Mouse (Mus musculus) neural tube, embryonic 14.5 days (tissue): ENCODE results near the gene Phf7. TPM values are rescaled to one million over a fixed set of nuclear protein-coding genes. Genes with fewer than 3 reads are reported as not detected.

Experiments used
- ATAC-seq: fragments of 200-750 bp; cut with Nextera tagmentation; 2 replicates; pipeline ENCODE4 v1.8.0; 2017; ENCODE audit warnings: low read depth, mild to moderate bottlenecking, moderate TSS enrichment, moderate library complexity
- H3K27ac ChIP-seq: fragments of 300-500 bp; sonication (generic); 2 replicates; pipeline ENCODE4 v1.5.1; 2014; ENCODE audit warnings: low read depth, mild to moderate bottlenecking, control low read depth, low read length, moderate library complexity, mixed read lengths
- H3K27me3 ChIP-seq: fragments of 300-500 bp; sonication (generic); 2 replicates; pipeline ENCODE4 v1.6.1; 2014; ENCODE audit warnings: low read length; ENCODE audit not compliant: control insufficient read depth, insufficient read depth
- H3K36me3 ChIP-seq: fragments of 300-500 bp; sonication (generic); 2 replicates; pipeline ENCODE4 v1.6.1; 2014; ENCODE audit warnings: low read length, mixed read lengths; ENCODE audit not compliant: control insufficient read depth, insufficient read depth
- H3K4me1 ChIP-seq: fragments of 300-500 bp; sonication (generic); 2 replicates; pipeline ENCODE4 v1.6.1; 2014; ENCODE audit warnings: low read length; ENCODE audit not compliant: control insufficient read depth, insufficient read depth
- H3K4me2 ChIP-seq: fragments of 300-500 bp; sonication (generic); 2 replicates; pipeline ENCODE4 v1.6.1; 2014; ENCODE audit warnings: mild to moderate bottlenecking, low read depth, low read length, control low read depth
- H3K4me3 ChIP-seq: fragments of 300-500 bp; sonication (generic); 2 replicates; pipeline ENCODE4 v1.5.1; 2014; ENCODE audit warnings: low read depth, low read length, control low read depth, mixed read lengths
- H3K9ac ChIP-seq: fragments of 300-500 bp; sonication (generic); replicated peaks from 2 replicates; pipeline ENCODE4 v1.6.1; 2014; ENCODE audit warnings: low read depth, mild to moderate bottlenecking, control low read depth, low read length, mixed read lengths
- H3K9me3 ChIP-seq: fragments of 300-500 bp; sonication (generic); 2 replicates; pipeline ENCODE4 v1.6.1; 2016; ENCODE audit warnings: low read length; ENCODE audit not compliant: control insufficient read depth
- WGBS: fragments of 180-500 bp; shearing (Covaris S2); extraction: QIAGEN DNeasy Blood & Tissue Kit; methylation state at CpG from one replicate; pipeline ENCODE4 v1.1.7; 2014; 5-methylcytosine and 5-hydroxymethylcytosine counted together
- polyA plus RNA-seq: library from polyadenylated mRNA; unstranded; fragments of >200 nt; fragmentation: Nextera tagmentation; extraction: Ambion mirVana; gene quantifications from 2 replicates; pipeline ENCODE4 v1.2.1, GENCODE M21; 2014

Gene Phf7
- 11.8 TPM in 2 replicates for polyA plus RNA-seq

DNA sequence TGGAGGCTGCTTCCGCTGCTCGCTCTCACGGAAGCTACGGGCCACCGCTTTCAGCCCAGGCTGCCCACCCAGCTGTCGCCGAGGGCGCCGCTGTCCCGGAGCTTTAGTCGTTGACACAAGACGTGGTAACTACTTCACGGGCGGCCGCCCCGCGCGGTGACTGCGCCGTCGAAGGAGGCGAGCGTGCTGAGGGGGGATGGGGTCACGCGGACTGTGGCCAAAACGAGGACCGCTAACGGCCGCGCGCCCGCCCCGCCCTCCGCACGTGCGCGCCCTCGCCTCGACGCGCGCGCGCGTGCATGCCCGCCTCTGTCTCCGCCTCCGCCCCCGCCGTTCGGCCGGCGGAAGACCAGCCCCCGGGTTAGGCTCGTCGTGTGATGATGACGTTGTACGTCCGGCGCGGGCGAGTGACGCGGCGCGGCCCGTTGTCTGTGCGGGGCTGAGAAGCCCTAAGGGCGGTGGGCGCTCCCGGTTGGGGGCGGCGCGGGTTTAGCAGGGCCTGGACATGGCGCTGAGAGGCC, at the start of gene Phf7, which contains the start of gene Bap1:
TSS of gene Phf7 (minus strand) at position 234 of the 521 bp plus-strand sequence.
TSS of gene Bap1 (plus strand) at position 367 of the 521 bp plus-strand sequence.
- Histone ChIP-seq H3K9me3 (no peaks in the 10 kb centered on the region), H3K36me3 (peaks cover 27% of the 10 kb centered on the region), H3K4me1 (peaks cover 12% of the 10 kb centered on the region; the same call in 1 of the 2 replicates), H3K27ac (peak within 1 kb of the TSS; percentile 88), H3K4me2 (peak within 1 kb of the TSS; percentile 72), H3K27me3 (no peaks in the 10 kb centered on the region), H3K9ac (peak within 1 kb of the TSS; percentile 83), H3K4me3 (peak within 1 kb of the TSS; percentile 64)
- WGBS = under 1% methylated on average over 47 of the region's 75 CpGs
- peak; percentile 93 for ATAC-seq

DNA sequence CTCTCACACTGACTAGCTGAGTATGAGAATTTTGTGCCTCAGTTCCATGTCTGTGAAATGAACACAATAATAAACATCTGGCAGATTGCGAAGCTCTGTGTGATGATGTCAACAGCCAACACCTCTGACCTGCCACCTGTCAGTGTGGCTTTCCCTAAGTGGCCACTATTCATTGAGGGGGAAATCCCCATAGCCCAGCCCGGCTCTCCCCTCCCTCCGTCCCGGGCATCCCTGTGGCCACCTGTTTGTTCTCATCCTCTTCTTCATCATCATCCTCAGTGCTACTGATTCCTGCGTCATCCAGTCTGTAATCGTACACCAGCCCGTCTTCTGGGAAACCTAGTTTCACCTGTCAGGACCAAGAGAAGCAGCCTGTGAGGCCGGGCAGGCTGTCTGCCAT, 34.6 kb upstream of the Phf7 start:
- Histone ChIP-seq H3K36me3 (no peaks in the 10 kb centered on the region), H3K4me2 (no peak overlapping the region), H3K27me3 (no peaks in the 10 kb centered on the region), H3K27ac (no peak overlapping the region), H3K9me3 (no peaks in the 10 kb centered on the region), H3K9ac (no peak overlapping the region), H3K4me1 (no peaks in the 10 kb centered on the region), H3K4me3 (no peak overlapping the region)
- 90% methylated on average over 8 of the region's 8 CpGs for WGBS
- ATAC-seq = no peak

DNA sequence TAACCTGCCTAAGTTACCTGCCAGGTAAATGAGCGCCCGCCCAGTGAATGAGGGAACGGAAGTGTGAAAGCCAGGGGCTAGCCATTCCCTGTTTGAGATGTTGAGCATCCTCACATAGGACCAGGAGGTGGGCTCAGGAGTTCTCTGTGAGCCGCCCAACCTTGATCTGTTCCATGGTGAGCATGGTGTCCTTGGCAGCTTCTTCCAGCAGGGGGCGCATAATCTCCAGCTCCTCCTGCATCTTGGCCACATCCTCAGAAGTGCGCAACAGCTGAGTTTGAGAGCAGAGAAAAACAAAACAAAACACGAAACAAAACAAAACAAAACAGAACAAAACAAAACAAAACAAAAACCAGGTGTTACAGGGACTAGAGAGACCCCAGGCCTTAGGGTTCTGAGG, 21.0 kb upstream of the Phf7 start:
- Histone ChIP-seq H3K27ac (no peak overlapping the region), H3K9me3 (no peaks in the 10 kb centered on the region), H3K9ac (no peak overlapping the region), H3K36me3 (no peaks in the 10 kb centered on the region), H3K4me3 (no peak overlapping the region), H3K27me3 (no peaks in the 10 kb centered on the region), H3K4me1 (peaks cover 19% of the 10 kb centered on the region), H3K4me2 (no peak overlapping the region)
- ATAC-seq = no peak
- WGBS = 18% methylated on average over 7 of the region's 7 CpGs

GRCm38 (mm10) chr14:31271121-31271520, 20.0 kb upstream of the Phf7 start:
- H3K4me2 ChIP-seq = no peak overlapping the region
- H3K36me3 ChIP-seq = no peaks in the 10 kb centered on the region
- H3K27me3 ChIP-seq = no peaks in the 10 kb centered on the region
- ATAC-seq = no peak
- no peak overlapping the region for H3K4me3 ChIP-seq
- 93% methylated on average over 6 of the region's 6 CpGs for WGBS
- no peak overlapping the region for H3K9ac ChIP-seq
- no peak overlapping the region for H3K27ac ChIP-seq
- H3K4me1 ChIP-seq = peaks cover 19% of the 10 kb centered on the region
- no peaks in the 10 kb centered on the region for H3K9me3 ChIP-seq

DNA sequence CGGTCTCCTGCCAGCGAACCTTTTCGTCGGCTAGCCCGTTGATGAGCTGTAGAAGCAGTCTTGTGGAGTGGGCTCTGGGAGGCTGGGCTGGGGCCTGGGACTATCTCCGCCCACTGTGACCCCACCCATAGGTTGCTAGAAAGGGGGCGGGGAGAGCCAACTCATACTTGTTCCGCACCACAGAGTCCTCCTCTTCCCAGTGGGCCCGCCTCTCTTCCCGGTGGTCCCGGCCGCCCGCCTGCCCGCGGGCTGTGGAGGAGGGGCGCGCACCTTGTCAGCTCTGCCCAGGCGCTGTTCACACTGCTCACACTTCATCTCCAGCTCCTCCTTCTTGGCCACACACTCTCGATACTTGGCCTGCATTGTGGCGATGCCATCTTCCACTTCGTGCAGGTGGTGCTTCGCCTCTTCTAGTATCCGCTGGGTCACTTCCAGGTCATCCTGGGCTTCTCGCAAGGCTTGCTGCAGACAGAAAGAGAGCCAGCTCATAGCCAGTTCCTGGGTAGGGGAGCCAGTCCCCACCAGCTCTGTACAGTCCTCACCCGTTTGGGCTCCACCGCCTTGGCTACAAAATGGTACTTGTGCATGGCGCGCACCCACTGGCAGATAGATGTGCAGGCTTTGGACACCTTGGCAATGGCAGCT, 18.5 kb upstream of the Phf7 start:
- H3K4me3 ChIP-seq = peak overlapping the region; percentile 12; the same call in 1 of the 2 replicates
- H3K27ac ChIP-seq = peak overlapping the region; percentile 34; the same call in 1 of the 2 replicates
- peak; percentile 50; the same call in 1 of the 2 replicates for ATAC-seq
- H3K27me3 ChIP-seq = no peaks in the 10 kb centered on the region
- H3K4me1 ChIP-seq = peaks cover 19% of the 10 kb centered on the region
- peak overlapping the region; percentile 41 for H3K4me2 ChIP-seq
- H3K9me3 ChIP-seq = no peaks in the 10 kb centered on the region
- WGBS = 18% methylated on average over 26 of the region's 28 CpGs
- H3K9ac ChIP-seq = peak overlapping the region; percentile 11; the same call in 1 of the 2 replicates
- H3K36me3 ChIP-seq = no peaks in the 10 kb centered on the region

GRCm38 (mm10) chr14:31268301-31269001, 17.3 kb upstream of the Phf7 start:
- WGBS = 38% methylated on average over 9 of the region's 9 CpGs
- Histone ChIP-seq H3K4me3 (no peak overlapping the region), H3K27me3 (no peaks in the 10 kb centered on the region), H3K4me1 (peaks cover 19% of the 10 kb centered on the region), H3K36me3 (no peaks in the 10 kb centered on the region), H3K4me2 (peak overlapping the region; percentile 41), H3K9ac (0 out of 2 replicates have a peak overlapping the region, but pooled peaks have one; percentile 11), H3K27ac (no peak overlapping the region; the same call in 1 of the 2 replicates), H3K9me3 (no peaks in the 10 kb centered on the region)
- ATAC-seq = peak; percentile 77

GRCm38 (mm10) chr14:31267649-31268048, 16.5 kb upstream of the Phf7 start:
- Histone ChIP-seq H3K4me2 (no peak overlapping the region), H3K9ac (no peak overlapping the region), H3K4me3 (no peak overlapping the region), H3K27me3 (no peaks in the 10 kb centered on the region), H3K36me3 (no peaks in the 10 kb centered on the region), H3K27ac (no peak overlapping the region), H3K4me1 (peaks cover 19% of the 10 kb centered on the region), H3K9me3 (no peaks in the 10 kb centered on the region)
- 82% methylated on average over 11 of the region's 11 CpGs for WGBS
- ATAC-seq = no peak

DNA sequence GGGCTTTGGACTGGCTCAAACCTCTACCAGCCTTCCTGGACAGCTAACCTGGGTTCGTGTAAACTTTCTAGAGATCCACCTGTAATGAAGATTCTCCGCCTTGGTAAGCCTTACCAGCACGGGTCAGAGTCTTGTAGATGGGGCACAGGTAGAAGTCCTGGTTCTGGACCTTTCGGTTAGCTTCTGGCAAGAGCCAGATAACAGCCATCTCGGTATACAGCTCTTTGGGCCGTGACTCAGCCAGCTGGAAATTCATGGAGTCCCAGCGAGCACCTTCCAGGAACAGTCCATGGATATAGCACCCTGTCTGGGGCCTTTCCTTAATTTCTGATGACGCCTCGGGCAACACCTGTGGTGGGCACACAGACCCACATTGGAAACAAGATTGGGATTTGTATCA, 9.8 kb upstream of the Phf7 start:
- 96% methylated on average over 9 of the region's 9 CpGs for WGBS
- H3K36me3 ChIP-seq = peaks cover 54% of the 10 kb centered on the region
- ATAC-seq = no peak
- no peak overlapping the region for H3K9ac ChIP-seq
- no peaks in the 10 kb centered on the region for H3K4me1 ChIP-seq
- H3K4me2 ChIP-seq = no peak overlapping the region
- no peaks in the 10 kb centered on the region for H3K27me3 ChIP-seq
- no peaks in the 10 kb centered on the region for H3K9me3 ChIP-seq
- H3K27ac ChIP-seq = no peak overlapping the region
- H3K4me3 ChIP-seq = no peak overlapping the region

GRCm38 (mm10) chr14:31260374-31260773, 9.3 kb upstream of the Phf7 start:
- Histone ChIP-seq H3K4me3 (no peak overlapping the region), H3K27ac (no peak overlapping the region), H3K4me1 (no peaks in the 10 kb centered on the region), H3K9ac (no peak overlapping the region), H3K9me3 (no peaks in the 10 kb centered on the region), H3K36me3 (peaks cover 59% of the 10 kb centered on the region), H3K4me2 (no peak overlapping the region), H3K27me3 (no peaks in the 10 kb centered on the region)
- 93% methylated on average over 4 of the region's 4 CpGs for WGBS
- ATAC-seq = no peak
